Mouse (Mus musculus) heart, adult 9 months (tissue): ENCODE results near the gene Akp3.

ENCODE experiments used
- DNase-seq, 2 experiments: peaks; one replicate each; pipeline ENCODE4 v3.0.0; 2022; ENCODE audit warnings: low spot score in 2 of 2

Akp3 gene

GRCm38 (mm10) chr1:87124673-87125072, at the start of gene Akp3:
Gene Akp3 (plus strand): TSS chr1:87124973.
- no peak for DNase-seq

DNA sequence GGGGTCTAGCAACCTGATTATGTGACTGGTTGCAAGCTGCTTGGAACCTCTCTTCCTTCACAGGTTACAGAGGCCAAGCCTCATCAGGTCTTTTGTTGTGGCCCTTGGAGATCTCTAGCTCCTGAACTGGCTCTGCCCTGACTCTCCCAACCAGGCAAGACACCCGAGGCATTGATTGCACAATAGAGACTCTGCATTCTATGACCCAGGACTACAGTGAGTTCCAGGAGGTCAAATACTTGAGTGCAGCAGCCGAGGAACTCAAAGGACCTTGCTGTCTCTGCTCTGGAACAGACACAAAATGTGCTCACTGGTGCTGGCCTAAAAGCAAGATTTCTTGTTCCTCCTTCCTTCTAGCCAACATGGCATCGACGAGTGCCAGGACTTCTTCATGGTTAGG, 38.6 kb upstream of the Akp3 start:
- no peak for DNase-seq

- DNase-seq: no peak
Observed at GRCm38 (mm10) chr1:87086964-87087363, 37.8 kb upstream of the Akp3 start.

DNA sequence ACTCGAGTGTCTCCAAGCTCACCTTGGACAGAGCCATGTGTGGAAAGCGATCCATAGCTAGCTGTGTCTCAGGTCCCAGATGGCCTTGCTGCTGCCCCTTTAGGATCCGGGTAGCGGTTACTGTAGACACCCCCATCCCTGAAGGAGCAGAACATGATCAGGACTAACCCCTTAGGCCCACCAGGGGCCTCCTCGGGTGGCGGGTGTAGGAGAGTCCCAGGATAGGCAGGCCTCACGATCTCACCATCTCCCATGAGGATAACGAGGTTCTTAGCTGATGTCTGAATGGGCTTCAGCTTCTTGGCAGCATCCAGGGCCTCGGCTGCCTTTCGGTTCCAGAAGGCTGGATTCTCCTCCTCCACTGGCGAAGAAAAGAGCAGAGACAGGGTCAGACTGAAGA, 35.5 kb upstream of the Akp3 start:
- DNase-seq: no peak

DNA sequence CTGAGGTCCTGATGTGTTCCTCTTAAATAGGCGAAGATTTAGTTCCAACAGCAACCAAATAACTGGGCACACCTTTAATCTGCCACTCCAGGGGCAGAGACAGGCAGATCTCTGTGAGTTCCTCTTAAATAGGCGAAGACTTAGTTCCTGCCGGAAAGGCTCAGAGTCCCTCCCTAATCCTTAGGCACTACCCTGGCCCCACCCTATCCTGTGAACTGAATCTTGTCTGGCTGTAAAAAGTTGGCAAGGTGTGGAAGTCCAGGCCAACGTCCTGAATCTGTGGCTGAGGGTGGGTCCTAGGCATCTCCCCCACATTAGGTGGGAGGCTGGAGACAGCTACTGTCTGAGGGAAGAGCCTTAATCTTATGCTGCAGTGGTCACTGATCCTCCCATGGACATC, 34.9 kb upstream of the Akp3 start, which contains the start of gene Alppl2:
Gene Alppl2 (minus strand): TSS at position 101 of the 400 bp plus-strand sequence.
- DNase-seq: no peak

DNA sequence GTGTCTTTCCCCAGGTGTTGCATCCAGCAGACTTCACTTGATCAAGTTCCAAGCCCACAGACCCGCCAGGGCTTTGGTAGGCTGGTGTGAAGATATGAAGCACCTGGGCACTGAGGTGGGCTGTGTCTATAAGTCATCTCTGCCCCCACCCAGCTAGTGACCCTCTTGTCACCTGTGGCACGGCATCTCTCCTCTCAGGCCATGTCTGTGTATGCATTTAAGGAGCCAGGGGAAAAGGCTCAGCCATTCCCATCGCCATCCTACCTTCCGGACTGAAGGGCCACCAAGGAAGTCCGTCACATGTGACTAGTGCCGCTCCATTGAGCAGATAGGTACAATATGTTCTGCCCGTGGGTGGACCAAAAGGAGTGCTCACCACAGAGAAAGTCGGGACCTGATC, 29.1 kb upstream of the Akp3 start:
- DNase-seq: no peak

DNA sequence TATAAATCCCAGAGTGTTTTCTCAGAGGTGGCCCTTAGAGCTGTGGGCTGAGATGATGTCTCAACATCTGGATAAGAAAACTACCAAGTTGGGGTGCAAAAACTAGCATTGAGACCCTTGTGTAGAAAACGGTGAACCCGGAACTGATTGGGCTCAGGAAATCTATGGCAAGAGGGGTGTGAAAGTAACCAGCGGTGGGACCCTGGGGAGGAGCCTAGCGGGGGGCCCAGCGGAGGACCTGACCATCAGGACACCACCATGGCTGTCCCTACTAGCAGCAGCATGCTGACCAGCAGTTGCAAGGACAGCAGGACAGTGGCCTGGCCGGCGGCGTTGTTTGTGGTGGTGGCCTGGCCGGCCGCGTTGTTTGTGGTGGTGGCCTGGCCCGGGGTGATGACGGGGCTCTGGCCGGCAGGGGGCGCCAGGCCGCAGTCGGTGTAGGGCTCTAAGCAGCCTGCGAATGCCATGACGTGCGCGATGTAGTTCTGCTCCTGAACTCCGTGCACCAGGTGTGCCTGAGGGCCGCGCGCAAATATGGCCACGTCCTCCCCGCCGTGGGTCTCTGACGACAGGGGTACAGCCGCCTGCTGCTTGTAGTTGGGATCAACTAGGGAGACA, 26.3 kb upstream of the Akp3 start:
- DNase-seq: peak in 1 of 2 experiments; percentile 10

- DNase-seq: no peak
Observed at GRCm38 (mm10) chr1:87101411-87101810, 23.4 kb upstream of the Akp3 start, which contains the start of gene Alpi. Gene Alpi (minus strand): TSS chr1:87101606.

GRCm38 (mm10) chr1:87102114-87102513, 22.7 kb upstream of the Akp3 start:
- DNase-seq: no peak

- DNase-seq: no peak
Observed at GRCm38 (mm10) chr1:87103936-87104335, 20.8 kb upstream of the Akp3 start.

- DNase-seq: no peak
Observed at GRCm38 (mm10) chr1:87106536-87106935, 18.2 kb upstream of the Akp3 start.

GRCm38 (mm10) chr1:87108564-87108963, 16.2 kb upstream of the Akp3 start:
- no peak for DNase-seq

DNA sequence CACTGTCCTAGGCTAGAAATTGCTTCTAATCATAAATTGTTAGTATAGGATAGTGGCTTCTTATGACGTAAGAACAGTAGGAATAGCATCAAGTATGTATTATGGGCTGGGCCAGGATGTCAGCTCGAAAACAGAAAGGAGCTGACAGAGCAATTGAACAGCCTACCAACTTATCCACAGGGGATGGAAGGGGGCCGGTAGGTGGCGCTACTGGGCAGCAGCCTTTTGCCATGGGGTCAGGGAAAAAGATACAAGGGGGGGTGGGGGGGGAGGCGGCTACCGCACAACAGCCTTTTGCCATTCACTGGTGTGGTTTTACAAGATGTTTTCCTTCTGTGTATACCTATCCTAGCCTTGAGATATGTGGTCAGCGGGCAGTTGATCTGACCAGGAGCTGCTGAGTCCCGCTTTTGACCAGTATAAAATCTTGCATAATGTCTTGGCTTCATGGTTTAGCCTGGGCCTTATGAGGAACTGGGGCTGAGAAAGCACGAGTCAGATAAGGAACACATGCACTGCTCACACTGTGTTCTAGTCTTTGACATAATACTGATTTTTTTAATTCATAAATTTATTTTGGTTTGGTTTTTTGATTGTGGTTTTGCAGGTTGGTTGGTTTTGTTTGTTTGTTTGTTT, 12.9 kb upstream of the Akp3 start:
- DNase-seq: no peak

GRCm38 (mm10) chr1:87114784-87115183, 10.0 kb upstream of the Akp3 start:
- no peak for DNase-seq

DNA sequence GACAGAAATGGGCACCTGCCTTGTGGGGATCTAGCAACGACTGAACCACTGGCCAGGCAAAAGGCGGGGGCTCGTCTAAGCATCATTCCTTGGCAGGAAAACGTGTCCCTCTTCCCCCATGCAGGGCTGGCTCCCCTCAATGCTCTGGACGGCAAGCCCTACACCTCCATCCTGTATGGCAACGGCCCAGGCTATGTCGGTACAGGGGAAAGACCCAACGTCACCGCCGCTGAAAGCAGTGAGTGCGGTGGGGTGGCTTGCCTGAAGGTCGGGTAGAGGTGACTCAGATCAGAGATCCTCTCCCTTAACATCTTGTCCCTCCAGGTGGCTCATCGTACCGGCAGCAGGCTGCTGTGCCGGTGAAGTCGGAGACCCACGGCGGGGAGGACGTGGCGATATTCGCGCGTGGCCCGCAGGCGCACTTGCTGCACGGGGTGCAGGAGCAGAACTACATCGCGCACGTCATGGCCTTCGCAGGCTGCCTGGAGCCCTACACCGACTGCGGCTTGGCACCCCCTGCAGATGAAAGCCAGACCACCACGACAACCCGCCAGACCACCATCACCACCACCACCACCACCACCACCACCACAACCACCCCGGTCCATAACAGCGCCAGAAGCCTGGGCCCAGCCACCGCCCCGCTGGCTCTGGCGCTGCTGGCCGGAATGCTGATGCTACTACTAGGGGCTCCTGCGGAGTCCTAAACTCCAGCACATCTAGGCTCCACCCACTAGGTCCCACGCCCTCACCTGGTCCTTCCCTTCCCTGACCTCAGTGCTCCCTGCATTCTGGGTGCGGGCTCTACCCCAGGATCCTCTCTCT, 2.6 kb downstream of the Akp3 start:
- no peak for DNase-seq

DNA sequence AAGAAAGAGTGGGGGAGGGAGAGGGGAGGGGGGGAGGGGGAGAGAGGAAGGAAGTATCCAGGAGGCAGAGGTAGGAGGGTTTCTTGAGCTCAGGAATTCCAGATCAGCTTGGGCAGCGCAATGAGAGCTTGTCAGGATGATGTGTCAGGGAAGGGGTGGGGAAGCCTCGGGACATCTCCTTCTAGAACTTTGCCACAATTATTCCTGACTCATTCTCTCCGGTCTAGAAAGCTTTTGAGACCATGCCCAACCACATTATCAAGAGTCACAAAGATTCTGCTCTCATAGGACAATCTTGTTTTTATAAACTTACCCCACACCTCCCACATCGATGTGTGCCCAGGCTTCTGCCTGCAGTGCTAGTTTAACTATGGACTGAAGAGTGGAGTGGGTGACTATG, 7.0 kb downstream of the Akp3 start:
- no peak for DNase-seq

DNA sequence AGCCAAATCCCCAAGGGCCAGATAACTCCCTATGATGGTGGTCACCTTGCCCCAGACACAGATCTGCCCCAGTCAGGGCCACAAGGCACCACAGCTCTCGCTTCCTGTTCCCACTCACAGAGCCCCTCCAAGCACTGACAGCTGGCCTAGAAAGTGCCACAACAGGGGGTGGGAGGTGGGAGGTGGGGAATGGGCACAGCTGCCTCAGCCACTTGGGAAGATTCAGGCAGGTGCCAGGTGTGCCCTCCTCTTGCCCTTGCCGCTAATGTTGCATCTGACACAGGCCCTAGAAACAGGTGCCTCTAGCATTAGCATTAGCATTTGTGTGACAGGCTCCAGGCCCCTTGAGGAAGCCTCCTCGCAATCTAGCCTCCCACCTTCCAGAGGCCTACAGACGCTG, 16.8 kb downstream of the Akp3 start:
- no peak for DNase-seq

- no peak for DNase-seq
Observed at GRCm38 (mm10) chr1:87142456-87142855, 17.7 kb downstream of the Akp3 start.

GRCm38 (mm10) chr1:87143141-87143540, 18.4 kb downstream of the Akp3 start:
- no peak for DNase-seq

DNA sequence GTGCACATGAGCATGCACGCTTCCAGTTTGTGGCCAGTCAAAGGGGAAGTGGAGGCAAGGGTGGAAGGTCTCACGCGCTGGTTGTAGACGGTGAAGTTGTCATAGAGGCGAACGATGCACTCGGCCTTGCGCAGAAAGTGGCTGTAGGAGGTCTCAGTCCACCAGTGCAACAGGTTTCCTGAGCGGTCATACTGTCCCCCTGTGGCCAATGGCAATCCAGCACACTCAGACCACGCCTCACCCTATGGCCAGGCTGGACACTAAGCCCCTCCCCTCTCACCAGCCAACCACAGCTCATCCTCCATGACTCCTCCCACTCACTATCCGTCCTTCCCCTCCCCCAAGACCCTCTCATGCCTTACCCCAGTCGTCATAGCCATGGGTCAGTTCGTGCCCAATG, 24.6 kb downstream of the Akp3 start:
- DNase-seq: no peak

GRCm38 (mm10) chr1:87151286-87151685, 26.5 kb downstream of the Akp3 start:
- no peak for DNase-seq

DNA sequence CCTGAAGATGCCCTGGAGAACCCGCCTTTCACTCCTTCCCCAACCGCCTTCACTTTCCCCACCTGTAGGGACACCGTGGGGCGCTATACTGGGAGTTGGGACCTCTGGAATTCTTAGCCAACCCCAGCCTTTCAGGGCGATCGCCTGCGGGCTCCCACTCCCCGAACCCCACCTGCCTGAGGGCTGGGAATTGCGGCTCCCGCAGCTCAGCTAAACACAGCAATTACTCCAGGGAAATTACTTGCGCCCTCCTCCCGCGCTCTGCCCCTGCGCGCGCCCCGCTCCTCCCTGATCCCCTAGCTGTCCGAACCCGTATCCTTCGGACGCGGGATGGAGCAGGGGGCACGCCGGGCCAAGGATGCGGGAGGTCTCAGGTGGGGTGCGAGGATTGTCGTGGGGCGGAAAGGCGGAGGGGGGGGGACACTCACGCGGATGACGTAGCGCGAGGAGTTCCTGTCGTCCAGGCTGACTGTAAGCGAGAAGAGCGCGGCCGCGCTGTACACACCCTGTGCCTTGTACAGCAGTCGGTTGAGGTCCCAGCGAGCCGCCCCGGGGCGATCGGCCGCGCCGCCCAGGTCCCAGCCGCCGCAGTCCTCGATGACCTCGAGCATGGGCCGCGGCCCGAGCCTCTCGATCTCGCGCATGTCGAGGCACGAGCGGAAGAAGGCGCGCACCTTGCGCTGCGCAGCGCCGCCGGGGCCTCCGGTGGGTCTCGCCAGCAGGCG, 29.2 kb downstream of the Akp3 start:
- no peak for DNase-seq
